Mouse (Mus musculus) hindbrain, embryonic 13.5 days (tissue): ENCODE data around the gene Psme3. TPM values are rescaled to one million over a fixed set of nuclear protein-coding genes. Genes with fewer than 3 reads are reported as not detected.
A peak's percentile ranks its signal among the peaks of the same experiment; 100 is the strongest.

Source experiments
- ATAC-seq: fragments of 200-750 bp; cut with Nextera tagmentation; 2 replicates; pipeline ENCODE4 v1.8.0; 2017; ENCODE audit warnings: moderate TSS enrichment; ENCODE audit not compliant: low FRiP score
- H3K27ac ChIP-seq: fragments of 300-500 bp; sonication (generic); 2 replicates; pipeline ENCODE4 v1.5.1; 2015; ENCODE audit warnings: inconsistent platforms, mild to moderate bottlenecking, moderate library complexity
- H3K27me3 ChIP-seq: fragments of 300-500 bp; sonication (generic); 2 replicates; pipeline ENCODE4 v1.6.1; 2015; ENCODE audit warnings: mild to moderate bottlenecking, inconsistent platforms
- H3K36me3 ChIP-seq: fragments of 300-500 bp; sonication (generic); 2 replicates; pipeline ENCODE4 v1.6.1; 2015; ENCODE audit warnings: mild to moderate bottlenecking, inconsistent platforms
- H3K4me1 ChIP-seq: fragments of 300-500 bp; sonication (generic); replicated peaks from 2 replicates; pipeline ENCODE4 v1.6.1; 2015; ENCODE audit warnings: inconsistent platforms
- H3K4me2 ChIP-seq: fragments of 300-500 bp; sonication (generic); 2 replicates; pipeline ENCODE4 v1.6.1; 2015; ENCODE audit warnings: inconsistent platforms, mild to moderate bottlenecking, moderate library complexity
- H3K4me3 ChIP-seq: fragments of 300-500 bp; sonication (generic); 2 replicates; pipeline ENCODE4 v1.5.1; 2015; ENCODE audit warnings: mild to moderate bottlenecking, inconsistent platforms
- H3K9ac ChIP-seq: fragments of 300-500 bp; sonication (generic); 2 replicates; pipeline ENCODE4 v1.6.1; 2015; ENCODE audit warnings: mild to moderate bottlenecking, inconsistent platforms
- H3K9me3 ChIP-seq: fragments of 300-500 bp; sonication (generic); 2 replicates; pipeline ENCODE4 v1.6.1; 2016; ENCODE audit warnings: inconsistent platforms
- WGBS: fragments of 180-500 bp; shearing (Covaris S2); methylation state at CpG from one replicate; pipeline ENCODE4 v1.1.7; 2015; 5-methylcytosine and 5-hydroxymethylcytosine counted together
- polyA plus RNA-seq: library from polyadenylated mRNA; unstranded; fragments of >200 nt; fragmentation: Nextera tagmentation; extraction: Ambion mirVana; gene quantifications from 2 replicates; pipeline ENCODE4 v1.2.1, GENCODE M21; 2015

Gene Psme3
- polyA plus RNA-seq, 1 experiment from 2014 or later = 122 TPM

- Histone ChIP-seq H3K27ac (no peak overlapping the region), H3K27me3 (peaks cover 10% of the 10 kb centered on the region; the same call in 1 of the 2 replicates), H3K9ac (no peak overlapping the region), H3K4me3 (no peak overlapping the region), H3K4me2 (no peak overlapping the region), H3K36me3 (peaks cover 22% of the 10 kb centered on the region), H3K4me1 (peaks cover 4% of the 10 kb centered on the region; the same call in 1 of the 2 replicates), H3K9me3 (no peaks in the 10 kb centered on the region)
- 74% methylated on average over 4 of the region's 4 CpGs for WGBS
- no peak for ATAC-seq
Observed at GRCm38 (mm10) chr11:101283805-101284204, 32.2 kb upstream of the Psme3 start.

- 89% methylated on average over 9 of the region's 9 CpGs for WGBS
- Histone ChIP-seq H3K4me3 (no peak overlapping the region), H3K36me3 (peaks cover 55% of the 10 kb centered on the region), H3K27ac (no peak overlapping the region), H3K9me3 (no peaks in the 10 kb centered on the region), H3K4me2 (no peak overlapping the region), H3K4me1 (no peaks in the 10 kb centered on the region), H3K9ac (no peak overlapping the region), H3K27me3 (no peaks in the 10 kb centered on the region)
- no peak for ATAC-seq
Observed at GRCm38 (mm10) chr11:101287306-101287705, 28.7 kb upstream of the Psme3 start.

DNA sequence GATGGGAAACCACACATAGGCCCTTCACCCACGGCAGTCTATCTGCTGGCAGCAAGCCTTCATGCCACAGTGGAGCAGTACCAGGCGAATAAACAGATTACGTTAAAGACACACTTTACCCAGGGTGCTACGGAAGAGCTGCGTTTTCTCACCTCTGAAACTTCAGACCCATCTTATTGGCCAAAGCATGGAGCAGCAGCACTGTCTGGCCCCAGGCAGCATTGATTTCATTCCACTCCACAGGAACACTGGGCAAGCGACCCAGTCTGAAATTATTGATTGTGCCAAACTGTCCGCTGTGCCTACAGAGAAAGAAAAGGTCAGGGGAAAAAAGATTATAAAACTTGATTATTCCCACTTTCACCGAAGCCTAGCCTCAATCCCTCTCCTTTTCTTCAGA, 24.8 kb upstream of the Psme3 start:
- H3K4me3 ChIP-seq = no peak overlapping the region
- H3K36me3 ChIP-seq = peaks cover 87% of the 10 kb centered on the region
- H3K9ac ChIP-seq = no peak overlapping the region
- H3K27me3 ChIP-seq = no peaks in the 10 kb centered on the region
- H3K27ac ChIP-seq = no peak overlapping the region
- 97% methylated on average over 8 of the region's 8 CpGs for WGBS
- no peaks in the 10 kb centered on the region for H3K9me3 ChIP-seq
- no peak overlapping the region for H3K4me2 ChIP-seq
- ATAC-seq = no peak
- no peaks in the 10 kb centered on the region for H3K4me1 ChIP-seq

DNA sequence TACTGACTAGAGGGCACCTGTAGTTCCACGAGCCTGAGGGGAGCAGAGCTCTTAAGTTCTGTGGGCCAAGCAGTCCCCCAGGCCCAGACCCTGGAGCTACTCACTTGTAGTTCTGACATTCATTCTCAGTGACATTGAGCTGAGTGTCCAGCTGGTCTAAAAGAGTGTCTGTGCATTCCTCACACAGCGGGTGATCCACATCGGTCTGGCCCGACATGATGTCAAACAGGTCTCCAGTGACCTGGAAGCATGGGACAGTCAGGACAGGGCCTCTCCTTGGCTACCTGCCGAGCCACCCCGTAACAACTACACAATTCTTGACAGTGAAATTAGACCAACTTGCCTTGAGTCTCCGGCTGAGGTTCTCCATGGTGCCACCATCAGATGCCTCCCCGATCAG, 20.8 kb upstream of the Psme3 start:
- ATAC-seq = no peak
- Histone ChIP-seq H3K36me3 (peaks cover 85% of the 10 kb centered on the region), H3K4me2 (no peak overlapping the region), H3K9me3 (no peaks in the 10 kb centered on the region), H3K4me3 (no peak overlapping the region), H3K27me3 (no peaks in the 10 kb centered on the region), H3K27ac (no peak overlapping the region), H3K4me1 (peaks cover 4% of the 10 kb centered on the region), H3K9ac (no peak overlapping the region)
- 91% methylated on average over 8 of the region's 8 CpGs for WGBS

- Histone ChIP-seq H3K9ac (peak overlapping the region; percentile 96), H3K4me3 (peak overlapping the region; percentile 67), H3K36me3 (peaks cover 33% of the 10 kb centered on the region), H3K9me3 (no peaks in the 10 kb centered on the region), H3K4me2 (peak overlapping the region; percentile 99), H3K4me1 (peaks cover 19% of the 10 kb centered on the region), H3K27ac (no peak overlapping the region), H3K27me3 (no peaks in the 10 kb centered on the region)
- ATAC-seq = no peak
- 69% methylated on average over 7 of the region's 7 CpGs for WGBS
Observed at GRCm38 (mm10) chr11:101300881-101301280, 15.1 kb upstream of the Psme3 start.

DNA sequence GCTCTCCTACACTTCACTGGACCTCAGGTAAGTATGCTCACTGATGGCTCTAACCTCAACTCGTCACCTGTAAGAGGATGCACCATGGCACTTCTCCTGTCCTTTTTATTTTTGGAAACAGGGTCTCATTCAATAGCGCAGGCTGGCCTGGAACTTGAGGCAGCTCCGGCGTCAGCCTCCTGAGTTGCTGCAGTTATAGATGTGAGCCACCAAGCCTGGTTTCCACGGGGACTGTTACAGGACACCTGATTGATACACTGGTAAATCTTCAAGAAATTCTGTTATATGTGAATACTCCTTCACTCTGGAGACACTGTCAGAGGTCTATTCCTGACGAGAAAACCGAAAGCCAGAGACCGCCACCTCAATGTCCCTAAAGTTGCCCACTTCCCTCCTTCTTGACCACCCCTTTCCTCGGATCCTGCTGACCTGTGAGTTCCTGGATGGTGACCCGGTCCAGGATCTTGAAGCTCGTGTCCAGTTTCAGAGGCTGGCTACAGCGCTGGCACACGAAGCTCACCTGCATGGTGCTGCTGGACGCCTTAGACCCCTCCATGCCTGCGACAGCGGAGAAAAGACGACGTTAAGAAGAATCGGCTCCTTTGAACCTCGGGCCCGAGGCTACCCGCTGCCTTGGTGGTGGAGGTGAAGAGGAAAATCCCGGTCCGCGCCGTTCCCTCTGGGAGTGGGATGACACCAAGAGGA, 14.6 kb upstream of the Psme3 start:
- ATAC-seq = no peak
- peak overlapping the region; percentile 73 for H3K27ac ChIP-seq
- peak overlapping the region; percentile 96 for H3K9ac ChIP-seq
- H3K9me3 ChIP-seq = no peaks in the 10 kb centered on the region
- H3K36me3 ChIP-seq = peaks cover 30% of the 10 kb centered on the region
- no peaks in the 10 kb centered on the region for H3K27me3 ChIP-seq
- peak overlapping the region; percentile 99 for H3K4me2 ChIP-seq
- H3K4me1 ChIP-seq = peaks cover 19% of the 10 kb centered on the region
- peak overlapping the region; percentile 67 for H3K4me3 ChIP-seq
- 15% methylated on average over 26 of the region's 26 CpGs for WGBS

GRCm38 (mm10) chr11:101302004-101302798, 13.8 kb upstream of the Psme3 start, which contains the start of gene Becn1:
Becn1 (minus strand) TSS chr11:101302286.
- ATAC-seq = peak; percentile 95
- Histone ChIP-seq H3K27ac (peak within 1 kb of the TSS; percentile 73), H3K27me3 (peaks cover 3% of the 10 kb centered on the region; the same call in 1 of the 2 replicates), H3K36me3 (peaks cover 25% of the 10 kb centered on the region), H3K9me3 (no peaks in the 10 kb centered on the region), H3K9ac (peak within 1 kb of the TSS; percentile 96), H3K4me3 (peak within 1 kb of the TSS; percentile 67), H3K4me2 (peak within 1 kb of the TSS; percentile 99), H3K4me1 (peaks cover 19% of the 10 kb centered on the region)
- 7% methylated on average over 39 of the region's 39 CpGs for WGBS

- no peak for ATAC-seq
- WGBS = 42% methylated on average over 5 of the region's 5 CpGs
- Histone ChIP-seq H3K4me3 (no peak overlapping the region), H3K9ac (no peak overlapping the region), H3K27me3 (peaks cover 11% of the 10 kb centered on the region; the same call in 1 of the 2 replicates), H3K4me1 (no peaks in the 10 kb centered on the region), H3K36me3 (no peaks in the 10 kb centered on the region), H3K4me2 (no peak overlapping the region), H3K27ac (no peak overlapping the region), H3K9me3 (no peaks in the 10 kb centered on the region)
Observed at GRCm38 (mm10) chr11:101307744-101308143, 8.3 kb upstream of the Psme3 start.

GRCm38 (mm10) chr11:101311083-101311482, 4.9 kb upstream of the Psme3 start:
- Histone ChIP-seq H3K36me3 (no peaks in the 10 kb centered on the region), H3K27me3 (peaks cover 11% of the 10 kb centered on the region; the same call in 1 of the 2 replicates), H3K27ac (no peak overlapping the region), H3K4me2 (no peak overlapping the region), H3K4me3 (no peak overlapping the region), H3K9me3 (no peaks in the 10 kb centered on the region), H3K4me1 (peaks cover 5% of the 10 kb centered on the region; the same call in 1 of the 2 replicates), H3K9ac (no peak overlapping the region)
- WGBS = 94% methylated on average over 3 of the region's 3 CpGs
- no peak for ATAC-seq

DNA sequence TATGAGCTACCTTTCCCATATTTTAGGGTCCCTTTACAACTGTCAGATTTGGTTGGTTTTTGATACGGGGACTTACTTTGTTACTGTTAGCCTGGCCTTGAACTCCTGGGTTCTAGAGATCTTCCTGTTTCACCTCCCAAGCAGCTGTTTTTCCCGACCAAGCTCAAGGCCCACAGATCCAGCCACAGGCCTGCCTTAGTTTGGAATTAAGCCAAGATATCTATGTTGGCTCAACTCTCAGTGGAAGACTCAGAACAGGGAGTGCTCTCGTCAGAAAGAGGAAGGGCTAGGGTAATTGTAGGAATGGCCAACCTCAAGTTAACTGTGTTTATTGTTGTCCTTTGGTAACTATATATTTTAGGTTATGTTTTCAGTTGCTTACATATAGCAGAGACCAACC, 3.9 kb upstream of the Psme3 start:
- 79% methylated on average over 3 of the region's 3 CpGs for WGBS
- Histone ChIP-seq H3K36me3 (no peaks in the 10 kb centered on the region), H3K27me3 (peaks cover 8% of the 10 kb centered on the region; the same call in 1 of the 2 replicates), H3K4me2 (no peak overlapping the region), H3K4me3 (no peak overlapping the region), H3K9me3 (no peaks in the 10 kb centered on the region), H3K9ac (no peak overlapping the region), H3K27ac (no peak overlapping the region), H3K4me1 (peaks cover 12% of the 10 kb centered on the region)
- ATAC-seq = no peak

DNA sequence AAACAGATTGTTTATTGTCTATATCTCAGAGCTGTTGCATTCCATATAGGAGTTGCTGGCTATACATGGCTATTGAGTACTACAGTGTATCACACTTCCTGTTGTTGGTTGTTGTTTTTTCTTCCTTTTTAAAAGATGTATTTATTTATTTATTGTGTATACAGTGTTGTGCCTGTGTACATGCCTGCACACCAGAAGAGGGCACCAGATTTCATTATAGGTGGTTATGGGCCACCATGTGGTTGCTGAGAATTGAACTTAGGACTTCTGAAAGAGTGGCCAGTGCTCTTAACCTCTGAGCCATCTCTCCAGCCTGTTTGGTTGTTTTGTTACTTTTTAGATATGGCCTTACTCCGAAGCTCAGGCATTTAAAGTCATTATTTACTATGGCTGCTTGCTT, 1.4 kb upstream of the Psme3 start:
- H3K4me3 ChIP-seq = no peak overlapping the region
- 0 out of 2 replicates have a peak, but pooled peaks cover 3% of the 10 kb centered on the region for H3K27me3 ChIP-seq
- no peaks in the 10 kb centered on the region for H3K9me3 ChIP-seq
- no peak overlapping the region for H3K27ac ChIP-seq
- peaks cover 23% of the 10 kb centered on the region for H3K4me1 ChIP-seq
- peaks cover 16% of the 10 kb centered on the region for H3K36me3 ChIP-seq
- H3K4me2 ChIP-seq = no peak overlapping the region
- WGBS = 97% methylated on average over 1 of the region's 1 CpGs
- ATAC-seq = no peak
- no peak overlapping the region for H3K9ac ChIP-seq

GRCm38 (mm10) chr11:101315082-101315650, 847 bp upstream of the Psme3 start:
- ATAC-seq = no peak
- Histone ChIP-seq H3K4me3 (peak overlapping the region; percentile 99), H3K27ac (peak overlapping the region; percentile 86), H3K9ac (peak overlapping the region; percentile 87), H3K4me2 (peak overlapping the region; percentile 100), H3K36me3 (peaks cover 22% of the 10 kb centered on the region), H3K27me3 (0 out of 2 replicates have a peak, but pooled peaks cover 2% of the 10 kb centered on the region), H3K9me3 (no peaks in the 10 kb centered on the region), H3K4me1 (peaks cover 23% of the 10 kb centered on the region)
- WGBS = 91% methylated on average over 8 of the region's 8 CpGs
